Mouse (Mus musculus) kidney, postnatal 14 days (tissue): ENCODE results near the gene Ccdc9b.

Experiments used
- DNase-seq: peaks from one replicate; pipeline ENCODE4 v3.0.0; 2022; ENCODE audit warnings: mixed read lengths

Gene Ccdc9b

GRCm38 (mm10) chr2:118745915-118746901 is 16.3 kb downstream of the Ccdc9b start:
- DNase-seq: peak; percentile 57

- peak; percentile 94 for DNase-seq
Measured at GRCm38 (mm10) chr2:118745232-118745884, 17.1 kb downstream of the Ccdc9b start, which contains the start of gene Inafm2. Gene Inafm2 (plus strand): TSS chr2:118745758.

- no peak for DNase-seq
Measured at GRCm38 (mm10) chr2:118744621-118745020, 17.8 kb downstream of the Ccdc9b start.

GRCm38 (mm10) chr2:118743261-118743943 is 19.1 kb downstream of the Ccdc9b start:
- DNase-seq: peak; percentile 61

- no peak for DNase-seq
Measured at GRCm38 (mm10) chr2:118741183-118741582, 21.3 kb downstream of the Ccdc9b start.

GRCm38 (mm10) chr2:118740341-118740740 is 22.1 kb downstream of the Ccdc9b start:
- no peak for DNase-seq

- DNase-seq: no peak
Measured at GRCm38 (mm10) chr2:118733341-118733740, 29.1 kb downstream of the Ccdc9b start.

GRCm38 (mm10) chr2:118731981-118732380 is 30.5 kb downstream of the Ccdc9b start:
- DNase-seq: no peak

GRCm38 (mm10) chr2:118730622-118730915 is 31.9 kb downstream of the Ccdc9b start:
- peak; percentile 88 for DNase-seq

- DNase-seq: no peak
Measured at GRCm38 (mm10) chr2:118729816-118730621, 32.4 kb downstream of the Ccdc9b start.

- no peak for DNase-seq
Measured at GRCm38 (mm10) chr2:118729194-118729593, 33.3 kb downstream of the Ccdc9b start.

- peak; percentile 66 for DNase-seq
Measured at GRCm38 (mm10) chr2:118728337-118728736, 34.1 kb downstream of the Ccdc9b start, which contains the start of gene Plcb2. Gene Plcb2 (minus strand): TSS chr2:118728438.

GRCm38 (mm10) chr2:118727911-118728310 is 34.5 kb downstream of the Ccdc9b start:
- peak; percentile 54 for DNase-seq

- DNase-seq: no peak
Measured at GRCm38 (mm10) chr2:118726873-118727272, 35.6 kb downstream of the Ccdc9b start.

- no peak for DNase-seq
Measured at GRCm38 (mm10) chr2:118725511-118725910, 37.0 kb downstream of the Ccdc9b start.

GRCm38 (mm10) chr2:118723693-118724486 is 38.6 kb downstream of the Ccdc9b start:
- DNase-seq: no peak

GRCm38 (mm10) chr2:118716677-118717076 is 45.8 kb downstream of the Ccdc9b start:
- DNase-seq: no peak

GRCm38 (mm10) chr2:118714230-118714629 is 48.2 kb downstream of the Ccdc9b start:
- no peak for DNase-seq

GRCm38 (mm10) chr2:118713631-118714030 is 48.8 kb downstream of the Ccdc9b start:
- DNase-seq: no peak

GRCm38 (mm10) chr2:118711038-118711494 is 51.4 kb downstream of the Ccdc9b start:
- peak; percentile 70 for DNase-seq

- no peak for DNase-seq
Measured at GRCm38 (mm10) chr2:118709655-118710221, 52.7 kb downstream of the Ccdc9b start.
